Mouse (Mus musculus) thymus, adult 2 months (tissue): ENCODE results near the gene 1700024B05Rik.
"Not testable (repeated sequence)": the region's sequence is repeated elsewhere in the genome, so short reads cannot be mapped to it uniquely, and the experiment has no call there.

Experiments
- CTCF ChIP-seq: fragments of 200-500 bp; IDR thresholded peaks from 2 replicates; pipeline ENCODE4 v1.5.1; 2012; ENCODE audit warnings: mild to moderate bottlenecking, control low read depth, low read length, moderate library complexity, borderline replicate concordance; ENCODE audit not compliant: control insufficient read depth, poor library complexity, insufficient read depth; ENCODE audit errors: extremely low read depth
- POLR2A ChIP-seq: fragments of 200-500 bp; IDR thresholded peaks from 2 replicates; pipeline ENCODE4 v1.6.1; 2012; ENCODE audit warnings: mild to moderate bottlenecking, low read length, control low read depth, moderate library complexity; ENCODE audit not compliant: control insufficient read depth, poor library complexity, insufficient read depth; ENCODE audit errors: extremely low read depth

DNA sequence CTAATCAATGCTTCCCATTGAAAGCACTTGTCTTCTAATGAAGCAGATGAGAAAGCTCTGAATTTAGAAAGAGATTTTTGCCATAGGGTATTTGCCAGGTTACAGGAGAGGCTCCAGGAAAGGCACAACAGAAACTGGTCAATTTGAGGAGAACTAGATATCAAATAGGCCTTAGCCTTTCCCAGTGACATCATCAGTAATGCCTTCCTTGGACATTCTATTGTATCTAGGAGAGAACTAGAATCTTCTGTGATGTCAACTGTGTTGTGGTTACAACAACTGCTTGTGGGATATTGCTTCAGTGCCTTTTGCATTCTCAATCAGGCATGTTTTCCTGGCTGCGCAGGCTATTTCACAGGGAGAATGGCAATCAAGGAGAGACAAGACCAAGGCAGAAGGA, 19.1 kb upstream of the 1700024B05Rik start, which contains the start of gene 1700049E17Rik1:
- not testable (repeated sequence) for TF ChIP-seq CTCF, POLR2A
